Mouse (Mus musculus) cerebellum, adult 11 months (tissue): ENCODE results near the gene Akr1c12.
"Not testable (repeated sequence)": the region's sequence is repeated elsewhere in the genome, so short reads cannot be mapped to it uniquely, and the experiment has no call there.

Experiments used
- DNase-seq: peaks from one replicate; pipeline ENCODE4 v3.0.0; 2022

The Akr1c12 gene

DNA sequence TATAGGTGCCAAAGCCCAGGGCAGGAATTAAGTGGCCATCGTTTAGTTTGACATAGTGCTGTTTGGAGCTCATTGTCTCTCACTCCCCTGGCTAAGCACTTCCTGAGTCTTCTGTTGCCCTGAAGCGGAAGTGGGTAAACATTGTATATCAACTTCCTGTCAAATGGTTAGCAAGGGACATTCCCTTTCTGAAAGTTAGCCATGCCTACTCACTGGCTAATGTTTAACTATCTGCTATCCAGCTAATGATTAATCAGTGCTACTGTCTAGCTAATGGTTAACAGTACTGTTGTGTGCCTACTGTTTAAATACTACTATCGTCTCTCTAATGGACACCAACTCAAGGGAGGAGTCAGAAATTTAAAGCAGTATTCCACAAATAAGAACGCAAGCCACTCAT lies at the start of gene Akr1c12:
Akr1c12 (minus strand) TSS at position 150 of the 400 bp plus-strand sequence.
- DNase-seq: no peak

GRCm38 (mm10) chr13:4318773-4319172 lies 39.5 kb upstream of the Akr1c12 start:
- no peak for DNase-seq

- DNase-seq: no peak
These were observed 34.7 kb upstream of the Akr1c12 start for GRCm38 (mm10) chr13:4313907-4314306.

DNA sequence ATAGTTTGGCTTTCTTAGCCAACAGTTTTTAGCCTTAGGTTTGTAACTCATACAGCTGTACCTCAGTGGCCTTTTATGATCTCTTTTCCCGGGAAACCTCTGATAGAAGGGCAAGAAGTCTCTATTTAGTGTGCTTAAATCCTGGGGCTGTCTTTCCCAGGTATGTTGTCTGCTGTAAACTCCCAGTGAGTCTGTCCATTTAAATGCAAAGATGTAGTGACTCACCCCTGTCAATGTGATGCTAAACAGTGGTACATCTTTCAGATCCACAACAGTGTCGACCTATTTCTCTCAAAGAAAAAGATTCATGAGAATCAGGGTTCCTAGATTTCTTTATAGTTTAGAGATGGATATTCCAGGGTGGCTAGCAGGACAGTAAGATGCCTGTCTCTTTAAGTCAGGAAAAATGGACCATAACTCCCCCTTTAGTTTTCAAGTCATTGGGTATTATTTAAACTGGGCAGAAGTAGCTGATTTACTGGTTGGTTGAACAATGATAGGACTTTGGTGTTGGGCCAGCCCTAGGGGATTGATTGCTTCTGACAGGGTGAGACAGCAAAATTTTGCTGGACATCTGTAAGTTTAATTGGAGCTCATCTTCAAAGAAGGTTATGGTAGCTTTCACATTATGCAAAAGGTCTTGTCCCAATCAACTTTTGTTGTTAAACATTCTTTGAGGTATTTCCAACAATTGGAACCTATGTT lies 25.8 kb upstream of the Akr1c12 start:
- no peak for DNase-seq

- DNase-seq: no peak
These were observed 17.8 kb upstream of the Akr1c12 start for GRCm38 (mm10) chr13:4296991-4297390.

GRCm38 (mm10) chr13:4281471-4282412 lies 2.5 kb upstream of the Akr1c12 start:
- no peak for DNase-seq

DNA sequence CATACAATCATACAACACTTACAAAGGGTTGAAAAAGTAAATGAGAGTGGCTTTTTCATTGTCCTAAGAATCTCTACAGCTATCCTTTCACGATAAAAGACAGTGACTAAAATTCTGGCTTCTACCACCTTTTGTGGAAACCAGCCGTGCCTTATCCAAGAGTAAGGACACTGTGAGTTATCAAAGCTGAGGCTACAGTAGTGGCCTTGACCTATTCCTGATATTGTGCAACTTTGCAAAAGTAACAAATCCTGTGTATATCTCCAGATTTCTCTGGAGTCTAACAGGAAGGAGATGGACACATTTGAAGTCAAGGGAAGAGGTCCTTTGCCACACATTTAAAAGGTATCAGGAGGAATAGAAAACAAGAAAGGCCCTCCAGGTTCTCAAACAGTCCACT lies 1.7 kb downstream of the Akr1c12 start:
- DNase-seq: no peak

GRCm38 (mm10) chr13:4270860-4271259 lies 8.4 kb downstream of the Akr1c12 start:
- no peak for DNase-seq

DNA sequence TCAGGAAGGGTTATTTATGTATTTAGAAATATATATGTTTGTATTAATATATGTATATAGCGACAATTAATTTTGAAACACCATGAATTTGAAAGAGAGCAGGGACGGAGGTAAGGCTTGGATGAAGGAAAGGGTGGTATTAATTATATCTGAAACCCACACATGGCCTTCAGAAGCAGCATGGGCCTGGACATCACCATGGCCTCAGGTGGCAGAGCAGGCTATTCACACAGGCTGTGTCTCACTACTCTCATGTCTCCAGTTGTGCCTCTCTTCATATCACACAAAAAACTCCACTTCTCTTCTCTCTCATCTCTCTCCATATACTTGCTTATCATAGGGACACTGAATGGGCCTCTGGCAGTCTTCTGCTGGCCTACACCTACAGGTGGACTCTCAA lies 13.8 kb downstream of the Akr1c12 start:
- DNase-seq: not testable (repeated sequence)

GRCm38 (mm10) chr13:4265047-4265446 lies 14.2 kb downstream of the Akr1c12 start:
- DNase-seq: no peak

DNA sequence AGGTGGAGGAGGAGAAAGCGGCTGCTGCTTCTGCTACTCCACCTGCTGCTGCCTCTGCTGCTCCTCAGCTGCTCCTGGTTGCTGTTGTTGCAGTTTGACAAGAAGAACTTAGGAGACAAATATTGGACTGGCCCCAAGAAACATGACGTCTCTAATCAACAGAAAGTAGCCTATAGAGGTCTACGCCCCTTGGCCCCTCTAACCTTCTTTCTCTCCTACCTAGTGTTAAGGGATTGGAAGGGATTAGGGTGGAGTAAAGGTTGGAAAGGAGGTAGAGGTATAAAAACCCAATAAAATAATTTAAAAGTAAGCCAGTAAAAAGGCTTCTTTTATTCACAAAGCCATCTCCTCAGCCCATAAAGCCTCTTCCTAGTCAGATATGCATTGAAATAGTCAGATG lies 14.6 kb downstream of the Akr1c12 start:
- DNase-seq: no peak

- no peak for DNase-seq
These were observed 21.9 kb downstream of the Akr1c12 start for GRCm38 (mm10) chr13:4257349-4257748.

DNA sequence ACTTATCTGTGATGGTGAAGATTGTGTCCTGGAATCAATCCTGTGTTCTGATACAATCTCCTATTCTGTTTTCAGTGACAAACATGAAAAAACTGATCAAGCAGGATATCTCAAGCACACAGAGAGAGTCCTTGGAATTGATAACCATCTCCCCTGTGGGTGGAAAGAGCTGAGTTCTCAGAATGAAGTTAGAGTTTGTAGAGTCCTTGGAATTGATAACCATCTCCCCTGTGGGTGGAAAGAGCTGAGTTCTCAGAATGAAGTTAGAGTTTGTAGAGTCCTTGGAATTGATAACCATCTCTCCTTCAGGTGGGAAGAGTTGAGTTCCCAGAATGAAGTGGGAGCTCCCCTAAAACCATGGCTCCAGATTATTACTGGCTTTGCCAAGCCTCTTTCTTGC lies 22.3 kb downstream of the Akr1c12 start:
- not testable (repeated sequence) for DNase-seq

DNA sequence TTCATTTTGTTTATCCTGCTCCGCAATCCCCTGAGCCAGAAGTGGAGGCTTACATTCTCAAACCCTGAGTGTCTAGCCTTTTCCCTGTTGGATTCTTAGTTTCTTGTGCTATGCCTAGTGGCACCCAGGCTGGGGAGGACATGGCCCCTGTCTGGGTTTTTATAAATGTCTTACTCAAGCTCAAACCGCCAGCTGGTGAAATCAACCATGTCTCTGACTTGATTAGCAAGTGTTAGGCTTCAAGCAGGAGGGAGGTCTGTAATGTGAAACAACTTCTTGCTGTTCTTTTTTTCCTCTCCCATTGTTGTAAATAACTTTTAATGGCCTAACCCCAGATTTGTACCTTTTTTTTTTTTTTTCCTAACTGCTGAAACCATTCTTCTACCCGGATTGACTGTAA lies 29.9 kb downstream of the Akr1c12 start:
- no peak for DNase-seq

- DNase-seq: no peak
These were observed 34.2 kb downstream of the Akr1c12 start for GRCm38 (mm10) chr13:4244861-4245559.

DNA sequence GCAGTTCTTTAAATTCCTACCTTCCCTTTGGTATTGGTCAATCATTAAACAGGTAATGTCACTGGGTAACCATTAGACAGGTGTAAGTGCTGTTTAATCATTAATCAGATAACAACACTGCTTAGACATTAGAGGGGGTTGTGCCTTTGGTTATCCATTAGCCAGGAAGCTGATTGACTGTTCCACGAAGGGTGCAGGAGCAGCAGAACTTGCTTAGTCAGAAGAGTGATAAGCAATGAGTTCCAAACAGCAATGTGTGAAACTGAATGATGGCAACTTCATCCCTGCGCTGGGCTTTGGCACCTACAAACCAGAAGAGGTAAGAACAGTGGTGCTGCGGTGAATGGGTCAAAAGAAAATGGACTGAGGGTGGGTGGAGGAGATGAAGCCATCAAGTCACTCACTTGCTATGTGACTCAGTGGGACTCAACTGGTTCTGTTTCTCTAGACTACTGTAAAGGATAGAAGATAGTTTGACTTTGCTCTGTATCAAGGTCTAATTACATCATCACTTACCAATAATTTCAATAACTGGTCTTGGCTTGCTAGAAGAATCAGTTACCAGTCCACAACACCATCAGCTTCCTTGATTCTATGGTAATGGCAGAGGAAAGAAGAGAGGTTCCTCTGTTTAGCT lies 45.6 kb downstream of the Akr1c12 start:
- DNase-seq: no peak

- DNase-seq: no peak
These were observed 46.1 kb downstream of the Akr1c12 start for GRCm38 (mm10) chr13:4233135-4233534.

GRCm38 (mm10) chr13:4230841-4231623 lies 48.2 kb downstream of the Akr1c12 start:
- DNase-seq: no peak

DNA sequence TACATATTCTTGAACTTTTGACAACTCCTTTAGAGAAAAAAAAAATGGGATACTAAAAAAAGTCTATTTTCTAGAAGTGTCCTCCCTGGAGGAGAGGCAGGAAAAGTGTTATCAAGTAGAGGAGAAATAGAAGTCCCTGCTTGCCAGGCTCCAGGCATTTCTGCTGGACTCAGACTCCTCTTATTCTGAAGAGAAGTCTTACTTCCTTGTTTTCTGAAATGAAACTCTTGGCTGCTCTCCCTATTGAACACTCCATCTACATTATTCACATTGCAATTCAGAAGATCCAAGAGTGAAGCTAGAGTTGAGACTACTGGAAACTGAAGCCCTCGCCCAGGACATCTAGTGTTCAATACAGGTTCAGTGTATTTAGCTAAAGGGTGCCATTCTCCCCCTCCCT lies 50.8 kb downstream of the Akr1c12 start, which contains the start of gene Akr1c19:
Akr1c19 (plus strand) TSS at position 260 of the 400 bp plus-strand sequence.
- no peak for DNase-seq
